Mouse (Mus musculus) spleen, postnatal 36 days (tissue): ENCODE results near the gene Birc7.

Experiments used
- DNase-seq, 2 experiments: peaks; one replicate each; pipeline ENCODE4 v3.0.0; 2022; ENCODE audit warnings: low spot score in 2 of 2, mixed read lengths in 1 of 2

The Birc7 gene

DNA sequence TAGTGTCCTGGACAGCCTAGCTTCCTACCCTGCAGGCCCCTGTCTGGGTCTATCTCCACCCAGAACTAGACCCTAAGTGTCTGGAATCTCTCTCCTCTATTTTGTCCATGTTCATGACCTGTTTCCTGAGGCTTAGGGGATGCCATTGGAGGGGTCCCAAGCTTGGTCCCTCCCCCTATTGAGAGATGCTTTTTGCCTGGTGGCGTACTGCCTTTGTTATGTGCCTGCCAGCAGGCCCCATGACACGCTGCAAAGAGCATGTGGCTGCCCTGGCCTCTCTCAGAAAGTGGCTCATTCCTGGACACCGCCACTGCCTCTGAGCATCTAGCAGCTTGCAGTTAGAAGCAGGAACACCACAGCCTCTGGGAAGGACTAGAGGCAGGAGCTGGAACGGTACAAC lies at the start of gene Birc7:
Birc7 (plus strand) TSS at position 301 of the 400 bp plus-strand sequence.
- DNase-seq = no peak

DNA sequence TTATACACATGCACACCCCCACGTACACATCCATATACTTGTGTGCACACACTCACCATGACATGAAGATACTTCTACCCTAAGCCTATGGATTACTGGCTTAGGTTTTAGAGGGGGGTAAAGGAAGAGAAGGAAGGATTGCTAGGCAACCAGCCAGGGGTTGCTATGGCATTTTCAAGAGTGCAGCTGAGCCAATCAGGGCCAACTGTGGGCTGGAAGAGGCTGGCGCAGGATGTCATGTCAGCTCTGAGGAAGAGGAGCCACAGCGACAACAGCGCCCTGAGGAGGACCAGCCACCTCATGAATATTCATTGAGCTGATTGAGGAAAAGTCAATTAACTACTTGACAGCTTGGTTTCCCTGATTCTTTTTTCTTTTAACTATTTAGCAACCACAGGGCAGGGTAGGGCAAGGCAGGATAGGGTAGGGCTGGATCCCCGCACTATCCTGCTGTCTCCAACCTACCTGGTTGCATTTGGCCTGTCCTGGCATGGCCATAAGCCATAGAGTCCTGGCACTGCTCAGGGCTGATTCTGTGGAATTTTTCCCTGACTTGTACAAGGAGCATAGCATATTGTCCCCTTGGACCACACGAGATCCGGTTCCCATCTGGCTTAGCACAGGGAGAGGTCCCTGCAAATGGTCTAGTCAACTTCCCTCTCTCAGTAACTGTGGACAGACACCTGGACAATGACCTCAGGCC lies 49.3 kb upstream of the Birc7 start:
- no peak for DNase-seq

DNA sequence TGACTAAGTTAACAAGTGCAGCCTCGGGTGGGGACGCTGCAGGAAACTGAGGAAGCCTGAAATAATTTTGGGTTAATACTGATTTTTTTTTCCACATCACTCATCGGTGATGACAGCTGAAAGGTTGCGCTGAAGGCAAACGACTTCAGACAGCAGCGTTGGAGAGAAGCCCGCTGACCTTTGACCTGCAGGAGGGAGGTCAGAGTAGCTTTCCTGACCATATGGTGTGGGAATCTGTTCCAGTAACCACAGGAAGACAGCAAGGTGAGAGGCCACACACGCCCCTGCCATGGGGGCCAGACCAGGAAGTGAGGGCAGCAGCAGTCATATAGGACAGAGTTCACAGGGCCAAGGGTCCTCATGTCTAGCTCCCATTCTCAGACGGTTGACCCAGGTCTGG lies 47.5 kb upstream of the Birc7 start:
- DNase-seq = no peak

DNA sequence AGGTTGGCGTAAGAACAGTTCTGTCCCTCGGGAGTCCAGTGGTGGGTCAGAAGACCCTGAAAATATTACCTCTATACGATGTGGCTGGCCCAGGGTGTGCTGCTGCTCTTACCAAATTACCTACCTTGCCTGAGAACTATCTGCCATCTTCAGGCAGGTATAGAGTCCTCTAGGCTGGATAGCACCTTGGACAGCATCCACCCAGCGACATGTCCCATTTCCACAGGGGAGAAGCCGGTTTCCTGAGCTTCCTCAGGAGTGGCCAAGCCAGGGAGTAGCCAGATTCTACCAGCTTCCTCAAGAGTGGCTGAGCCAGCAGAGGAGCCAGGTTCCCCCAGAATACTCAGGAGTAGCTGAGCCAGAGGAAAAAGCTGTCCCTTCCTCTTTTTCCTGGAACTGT lies 43.6 kb upstream of the Birc7 start:
- DNase-seq = no peak

DNA sequence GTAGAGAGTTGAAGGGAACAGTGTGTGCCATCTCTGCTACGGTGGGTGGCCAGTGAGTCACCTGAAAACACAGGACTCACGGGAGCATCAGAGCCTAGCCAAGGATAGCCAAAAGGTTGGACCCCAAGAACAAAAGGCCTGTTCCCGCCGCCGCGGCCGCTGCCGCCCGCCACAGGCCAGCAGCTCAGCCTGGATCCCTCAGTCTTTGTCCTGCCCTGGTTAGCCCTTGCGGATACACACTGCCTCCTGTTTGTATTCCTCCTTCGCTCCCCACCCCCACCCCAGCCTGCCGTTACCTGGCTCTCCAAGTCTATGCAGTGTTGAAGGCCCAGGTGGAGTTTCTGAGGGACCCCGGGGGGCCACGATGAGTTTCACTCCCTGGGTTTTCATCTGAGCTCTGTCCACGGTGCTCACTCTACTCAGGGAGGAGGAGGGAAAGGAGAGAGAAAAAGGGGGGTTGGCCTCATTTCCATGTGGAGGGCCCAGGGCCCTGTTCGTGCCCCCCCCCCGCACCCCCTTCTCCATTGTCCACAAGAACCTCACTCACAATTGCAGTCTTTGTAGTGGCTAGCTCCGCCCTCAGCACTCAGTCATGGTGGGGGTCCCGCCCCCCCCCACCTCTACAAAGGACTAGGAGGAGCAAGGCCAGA lies 39.4 kb upstream of the Birc7 start:
- DNase-seq = no peak

DNA sequence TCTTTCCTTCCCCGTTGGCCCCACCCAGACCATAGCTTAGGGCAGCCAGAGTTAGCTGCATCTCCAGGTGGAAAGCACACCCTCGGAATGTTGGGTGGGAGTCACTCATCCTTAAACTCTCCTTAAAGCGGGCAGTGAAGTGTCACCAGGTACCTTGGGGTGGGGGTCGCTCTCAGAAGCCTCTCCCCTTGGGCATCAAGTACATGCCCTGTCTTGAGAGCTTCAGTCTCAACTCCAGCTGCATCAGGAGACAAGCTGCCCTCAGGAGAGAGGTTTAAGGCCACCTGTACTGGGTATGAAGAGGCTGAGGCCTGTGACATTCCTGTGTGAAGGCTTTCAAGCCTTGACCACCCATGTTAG lies 38.9 kb upstream of the Birc7 start:
- no peak for DNase-seq

DNA sequence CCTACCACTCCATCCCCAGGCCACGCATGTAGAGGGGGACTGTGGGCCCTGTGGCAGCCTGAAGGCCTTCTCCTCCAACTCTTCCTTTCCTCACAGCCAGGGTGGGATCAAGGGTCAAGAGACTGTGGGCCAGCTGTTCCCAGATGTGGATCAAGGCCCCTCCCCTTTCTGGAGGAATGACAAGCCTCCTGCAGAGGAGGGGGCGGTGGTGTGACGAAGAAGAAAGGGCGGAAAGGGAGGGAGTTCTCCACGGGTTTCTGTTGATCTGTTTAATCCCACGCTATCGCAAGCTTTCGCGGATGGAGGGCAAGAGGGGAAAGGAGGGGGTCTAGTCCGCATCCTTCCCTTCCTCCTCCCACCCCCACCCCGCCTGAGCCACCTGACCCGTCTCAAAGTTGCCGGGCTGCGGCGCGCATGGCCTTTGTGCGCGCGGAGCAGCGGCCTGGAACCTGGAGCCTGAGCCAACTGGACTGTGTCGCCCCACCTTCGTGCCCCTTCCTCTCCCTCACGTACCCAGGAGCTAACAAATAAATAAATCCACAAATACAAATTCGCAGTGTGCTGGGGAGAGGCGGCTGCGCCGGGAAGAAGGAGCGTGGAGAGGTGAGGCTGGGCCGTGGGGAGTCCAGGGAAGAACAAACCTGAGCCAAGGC lies 38.3 kb upstream of the Birc7 start:
- DNase-seq = no peak

DNA sequence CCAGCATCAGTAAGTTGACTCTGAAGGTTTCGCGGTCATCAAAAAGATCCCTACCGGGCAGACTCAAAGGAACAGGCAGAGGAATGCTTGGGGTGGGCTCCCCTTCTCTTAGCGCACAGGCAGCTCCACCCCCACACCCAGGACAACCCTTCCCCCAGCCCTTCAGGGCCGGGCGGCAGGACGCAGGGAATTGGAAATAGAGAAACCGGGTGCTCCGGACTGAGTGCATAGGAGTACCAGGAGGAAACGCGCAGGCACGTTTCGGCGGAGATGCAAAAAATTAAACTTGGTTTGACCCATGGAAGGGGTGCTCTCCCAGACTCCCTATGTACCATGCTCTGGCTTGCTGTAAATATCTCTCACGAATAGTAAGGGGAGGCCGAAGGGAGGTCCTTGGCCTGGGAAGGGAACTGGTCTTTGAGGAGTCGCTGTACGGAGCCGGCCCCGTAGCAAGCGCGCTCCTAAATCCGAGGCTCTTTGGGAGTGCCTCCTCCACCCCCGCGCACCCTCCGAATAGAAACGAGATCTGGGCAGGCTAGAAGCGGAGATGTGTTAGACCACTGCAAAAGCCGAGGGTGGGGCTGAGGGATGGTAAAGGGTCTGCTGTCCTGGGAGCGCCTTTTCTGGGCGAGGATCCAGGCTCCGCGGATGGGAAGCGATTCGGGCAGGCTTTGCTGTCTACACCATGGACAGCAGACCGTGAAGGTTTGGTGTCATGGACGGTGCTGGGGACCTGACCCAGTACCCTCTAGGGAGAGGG lies 37.6 kb upstream of the Birc7 start:
- no peak for DNase-seq

DNA sequence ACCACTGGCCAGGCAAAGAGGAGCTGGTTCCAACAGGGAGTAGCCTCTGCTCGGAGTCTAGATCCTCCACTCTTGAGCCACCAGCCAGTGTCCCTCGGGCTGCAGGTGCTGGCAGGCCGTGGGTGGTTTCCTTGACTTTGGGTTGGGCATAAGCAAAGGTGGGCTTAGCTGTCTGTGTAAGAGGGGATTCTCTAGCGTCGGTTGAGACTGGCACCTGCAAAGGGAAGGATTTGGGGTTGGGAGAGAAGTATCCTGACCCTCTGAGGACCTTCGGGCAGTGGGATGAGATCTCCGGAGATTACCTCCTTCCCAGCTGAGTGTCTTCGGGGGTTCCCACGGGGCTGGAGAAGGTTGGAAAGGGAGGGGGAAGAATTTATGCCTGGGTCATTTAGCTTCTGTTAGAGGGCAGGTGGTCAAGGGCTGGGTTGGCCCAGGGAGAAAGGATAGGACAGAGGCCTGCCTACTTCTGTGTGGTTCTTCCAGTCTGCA lies 36.9 kb upstream of the Birc7 start:
- DNase-seq = no peak

DNA sequence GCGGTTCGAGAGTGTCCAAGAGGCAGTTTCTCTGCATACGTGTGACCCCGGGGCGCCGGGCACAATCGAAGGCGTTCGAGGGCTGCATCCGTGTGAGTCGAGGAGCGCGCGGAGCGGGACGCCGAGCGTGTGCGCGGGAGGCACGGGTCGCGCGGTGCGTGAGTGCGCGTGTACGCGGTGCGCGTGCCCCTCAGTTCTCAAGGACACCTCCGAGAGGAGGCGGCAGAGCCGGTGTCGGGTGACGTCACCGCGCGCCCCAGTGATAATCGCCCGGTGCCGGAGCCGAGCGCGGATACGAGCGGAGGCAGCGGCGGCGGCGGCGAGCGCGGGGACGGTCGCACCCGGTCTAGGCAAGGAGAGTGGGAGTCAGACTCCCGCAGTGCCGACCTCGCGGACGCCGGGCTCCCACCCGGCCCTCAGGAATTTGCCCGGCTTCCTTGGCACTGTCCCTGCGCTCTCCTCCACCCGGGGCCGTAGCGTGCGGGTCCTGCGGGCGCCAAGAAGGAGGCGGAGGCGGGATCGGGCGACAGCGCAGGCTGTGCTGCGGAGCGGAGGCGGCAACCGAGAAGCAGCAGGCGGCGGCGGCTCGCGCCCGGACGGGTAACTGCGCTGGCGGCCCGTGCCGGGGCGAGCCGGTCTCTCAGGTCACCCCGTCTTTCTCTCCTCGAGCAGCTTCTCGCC lies 35.8 kb upstream of the Birc7 start:
- no peak for DNase-seq

DNA sequence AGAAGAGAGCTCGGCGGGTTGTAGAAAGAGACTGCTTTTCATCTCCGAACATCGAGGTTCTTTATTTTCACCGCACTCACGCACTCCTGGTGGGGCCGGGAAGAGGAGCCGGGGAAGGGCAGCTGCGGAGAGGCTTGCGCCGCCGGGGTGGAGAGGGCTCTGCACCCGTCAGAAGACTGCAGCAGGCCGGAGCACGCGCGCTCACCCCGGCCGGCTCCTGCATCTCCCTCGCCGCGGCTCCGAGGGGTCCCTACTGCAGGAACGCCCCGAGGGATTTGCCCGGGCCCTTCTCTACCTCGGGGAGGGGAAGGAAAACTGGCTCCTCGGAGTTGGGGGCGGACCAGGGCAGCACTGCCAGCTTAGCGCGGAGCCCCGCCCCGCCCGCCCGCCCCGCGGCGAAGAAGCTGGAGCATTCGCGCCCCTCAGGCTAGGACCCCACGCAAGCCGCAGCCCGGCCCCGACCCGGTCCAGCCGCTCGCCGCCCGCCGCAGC lies 35.2 kb upstream of the Birc7 start:
- no peak for DNase-seq

DNA sequence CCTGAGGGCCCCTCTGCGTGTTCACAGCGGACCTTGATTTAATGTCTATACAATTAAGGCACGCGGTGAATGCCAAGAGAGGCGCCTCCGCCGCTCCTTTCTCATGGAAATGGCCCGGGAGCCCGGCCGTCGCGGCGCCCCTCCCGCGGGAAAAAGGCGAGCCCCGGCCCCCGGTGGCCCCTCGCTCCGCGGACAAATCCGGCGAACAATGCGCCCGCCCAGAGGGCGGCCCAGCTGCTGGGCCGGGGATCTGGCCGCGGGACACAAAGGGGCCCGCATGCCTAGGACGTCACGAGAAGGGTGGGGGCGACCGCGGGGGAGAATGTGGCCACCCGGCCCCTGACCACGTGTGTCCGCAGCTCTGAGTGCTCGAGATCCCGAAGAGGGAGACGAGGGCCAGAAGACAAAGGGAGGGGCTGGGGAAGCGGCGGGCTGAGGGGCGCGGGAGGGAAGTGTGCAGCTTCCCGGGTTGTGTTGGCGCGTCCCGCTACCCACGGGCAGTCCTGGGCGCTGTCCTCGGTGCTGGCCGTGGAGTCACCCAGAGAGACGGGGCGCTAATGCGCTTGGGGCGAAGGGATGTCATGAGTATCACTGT lies 34.7 kb upstream of the Birc7 start:
- DNase-seq = no peak

DNA sequence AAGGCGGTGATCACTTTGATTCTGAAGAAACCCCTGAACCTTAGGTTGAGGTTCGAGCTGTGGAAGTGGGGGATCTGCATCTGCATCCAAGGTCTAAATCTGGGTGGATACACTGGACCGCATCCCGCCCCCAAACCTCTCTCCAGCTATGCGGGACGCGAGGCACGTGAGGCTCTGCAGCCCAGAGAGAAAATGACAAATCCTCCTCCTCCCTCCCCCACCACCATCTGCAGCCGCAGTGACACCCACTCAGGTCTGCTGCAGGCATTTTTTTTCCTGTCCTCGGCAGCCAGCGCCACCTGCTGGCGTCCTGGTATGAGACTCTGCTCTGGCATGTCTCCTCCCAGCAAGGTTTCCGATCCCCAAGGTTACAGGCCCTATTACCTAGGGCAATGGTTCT lies 34.1 kb upstream of the Birc7 start:
- peak; percentile 25 to 31 for DNase-seq

DNA sequence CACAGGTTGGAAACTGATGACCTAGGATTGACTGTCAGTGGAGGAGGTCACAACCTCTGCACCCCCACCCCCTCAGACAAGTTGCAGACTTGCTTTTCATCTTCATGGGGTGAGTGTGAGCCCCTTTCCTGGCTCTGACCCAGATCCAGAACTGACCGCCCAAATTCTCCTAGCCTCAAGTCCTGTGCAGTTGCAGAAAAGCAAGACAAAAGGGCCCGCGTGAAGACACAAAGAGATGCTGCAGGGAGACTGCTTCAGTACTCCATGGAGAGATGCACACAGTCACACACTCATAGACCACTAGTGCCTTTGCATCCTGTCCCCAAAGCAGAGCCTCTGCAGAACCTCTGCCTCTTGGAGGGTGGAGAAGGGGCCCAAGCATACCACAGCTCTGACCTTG lies 33.5 kb upstream of the Birc7 start:
- DNase-seq = no peak

DNA sequence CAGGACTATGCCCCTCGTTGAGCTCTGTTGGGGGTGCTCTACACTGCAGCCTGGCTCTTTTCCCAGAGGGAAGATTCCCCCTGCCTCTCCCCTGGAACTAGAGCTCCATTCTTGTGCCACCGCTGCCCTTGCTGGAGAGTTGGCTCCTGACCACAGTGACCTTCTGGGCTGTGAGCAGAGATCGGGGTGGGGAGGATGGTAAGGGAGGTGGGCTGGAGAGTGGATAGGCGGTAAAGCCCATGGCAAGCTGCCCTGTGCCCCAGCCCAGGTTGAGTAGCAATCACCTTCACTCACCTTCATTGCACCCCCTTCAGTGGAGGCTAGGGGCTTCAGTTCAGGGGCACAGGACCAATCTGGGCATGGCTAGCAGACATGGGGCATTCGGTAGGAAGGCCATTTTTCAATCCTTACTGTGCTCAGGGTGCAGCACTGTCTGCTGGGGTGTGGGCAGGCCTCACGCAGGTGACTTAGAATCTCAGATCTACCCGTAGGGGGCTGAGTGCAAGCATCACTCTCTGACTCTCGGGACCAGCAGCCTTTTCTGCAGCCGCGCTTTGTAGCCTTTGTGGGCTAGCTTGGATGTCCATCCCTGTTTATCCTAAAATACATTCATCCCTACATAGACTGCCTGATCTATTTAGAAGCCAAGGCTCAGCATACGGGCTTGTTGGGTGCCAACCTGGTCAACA lies 32.8 kb upstream of the Birc7 start:
- no peak for DNase-seq

DNA sequence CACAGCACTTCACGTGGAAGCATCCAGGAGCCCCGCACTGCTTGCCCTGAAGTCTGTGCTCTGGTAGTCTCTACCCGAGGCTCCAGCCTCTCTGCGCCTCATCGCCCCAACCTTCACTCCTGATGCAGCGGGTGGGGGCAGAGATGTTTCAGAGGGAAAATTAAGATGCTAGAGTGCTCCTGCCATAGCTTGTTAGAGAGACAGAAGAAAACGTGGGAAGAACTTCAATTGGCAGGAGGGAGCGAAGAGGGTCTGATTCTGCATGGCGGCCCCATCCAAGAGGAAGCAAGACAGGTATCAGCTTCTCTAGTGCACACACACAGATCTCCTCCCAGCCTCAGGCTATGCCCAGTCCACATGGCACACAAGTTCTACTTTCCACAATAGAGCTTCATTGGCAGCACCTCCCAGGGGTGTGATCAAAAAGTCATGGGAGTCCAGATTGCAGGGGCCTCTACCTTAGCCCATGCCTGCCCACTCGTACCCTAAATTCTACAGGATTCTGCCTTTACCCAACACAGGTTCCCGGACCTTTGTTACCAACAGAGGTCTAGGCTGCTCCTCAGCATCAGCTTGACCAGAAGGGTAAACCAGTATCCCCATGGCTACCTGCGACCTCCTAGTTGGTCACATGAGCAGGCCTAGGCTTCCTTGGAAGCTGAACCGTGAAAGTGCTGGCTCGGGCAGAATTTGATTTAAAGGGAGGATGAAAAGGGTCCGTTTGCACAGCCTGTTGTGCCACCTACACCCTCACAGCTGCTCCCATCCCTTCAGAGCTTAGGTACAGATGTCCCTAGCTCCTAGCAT lies 31.8 kb upstream of the Birc7 start:
- DNase-seq = no peak

DNA sequence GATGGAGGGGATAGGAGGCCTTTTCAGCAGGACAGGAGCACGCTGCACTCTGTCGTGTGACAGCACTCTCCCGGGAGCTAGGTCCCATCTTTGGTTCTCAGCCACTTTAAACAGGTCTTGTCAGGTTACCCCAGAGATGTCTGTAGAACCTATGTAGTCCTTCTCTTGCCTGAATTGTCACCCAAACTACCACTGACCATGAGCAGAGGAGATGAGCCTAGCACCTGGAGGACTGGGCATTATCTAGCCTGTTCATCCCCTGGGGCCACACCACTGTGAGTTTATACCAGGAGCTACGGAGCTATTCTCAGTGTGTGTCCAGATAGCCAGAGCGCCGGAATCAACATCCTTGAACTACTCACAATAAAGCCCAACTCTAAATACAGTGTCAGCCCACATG lies 31.0 kb upstream of the Birc7 start:
- DNase-seq = no peak

DNA sequence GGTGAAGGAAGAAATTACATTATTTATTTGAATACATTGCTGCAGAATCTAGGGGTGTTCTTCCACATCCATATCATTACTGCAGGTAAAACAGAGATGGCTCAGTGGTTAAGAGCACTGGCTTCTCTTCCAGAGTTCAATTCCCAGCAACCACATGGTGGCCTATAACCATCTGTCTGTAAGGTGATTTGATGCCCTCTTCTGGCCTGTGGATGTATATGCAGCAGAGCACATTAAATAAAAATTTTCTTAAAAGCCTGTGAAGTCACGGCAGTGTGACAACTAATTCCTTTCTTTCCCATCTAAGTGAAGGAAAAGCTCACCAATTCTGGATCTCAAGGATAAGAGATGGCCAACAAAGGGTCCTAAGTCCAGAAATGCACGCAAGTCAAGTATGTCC lies 26.7 kb upstream of the Birc7 start:
- no peak for DNase-seq

DNA sequence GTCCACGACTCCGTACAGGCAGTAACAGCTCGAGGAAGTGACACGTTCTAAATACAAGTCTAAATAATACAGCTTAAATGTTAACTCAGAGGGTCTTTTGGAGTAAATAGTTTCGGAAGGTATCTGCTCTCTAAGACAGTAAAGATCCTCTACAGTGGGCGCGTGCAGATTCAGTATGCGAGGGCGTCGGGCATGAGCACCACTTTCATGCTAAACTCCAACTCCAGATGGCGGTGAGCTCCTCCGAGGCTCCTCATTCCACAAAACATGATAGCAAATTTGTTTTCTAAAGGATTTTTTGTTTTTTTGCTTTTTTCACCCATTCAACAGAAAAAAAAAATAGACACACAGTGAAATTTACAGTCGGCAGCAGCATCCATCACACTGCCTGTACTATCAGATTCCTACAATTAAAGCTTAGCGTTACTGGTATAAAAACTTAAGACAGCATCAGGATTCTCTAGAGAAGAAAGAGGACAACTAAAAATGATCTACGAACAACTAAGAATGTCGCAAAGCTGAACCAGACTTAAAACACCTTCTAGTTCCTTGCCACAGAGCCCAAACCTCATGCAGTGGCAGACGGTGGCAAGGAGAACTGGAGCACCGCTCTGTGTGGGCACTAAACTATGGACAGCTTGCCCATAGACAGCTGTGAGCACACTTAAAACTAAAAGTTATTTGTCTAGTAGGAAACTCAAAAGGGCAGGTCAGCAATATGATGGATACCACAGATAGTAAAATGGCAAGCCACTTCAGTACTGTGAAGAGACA lies 24.2 kb upstream of the Birc7 start:
- DNase-seq = no peak
